Mouse (Mus musculus): ENCODE data around the gene Lgmn. TPM values are rescaled to one million over a fixed set of nuclear protein-coding genes. Genes with fewer than 3 reads are reported as not detected.

Lgmn gene
- polyA plus RNA-seq, 2 experiments: 36.3 to 59.7 TPM

DNA sequence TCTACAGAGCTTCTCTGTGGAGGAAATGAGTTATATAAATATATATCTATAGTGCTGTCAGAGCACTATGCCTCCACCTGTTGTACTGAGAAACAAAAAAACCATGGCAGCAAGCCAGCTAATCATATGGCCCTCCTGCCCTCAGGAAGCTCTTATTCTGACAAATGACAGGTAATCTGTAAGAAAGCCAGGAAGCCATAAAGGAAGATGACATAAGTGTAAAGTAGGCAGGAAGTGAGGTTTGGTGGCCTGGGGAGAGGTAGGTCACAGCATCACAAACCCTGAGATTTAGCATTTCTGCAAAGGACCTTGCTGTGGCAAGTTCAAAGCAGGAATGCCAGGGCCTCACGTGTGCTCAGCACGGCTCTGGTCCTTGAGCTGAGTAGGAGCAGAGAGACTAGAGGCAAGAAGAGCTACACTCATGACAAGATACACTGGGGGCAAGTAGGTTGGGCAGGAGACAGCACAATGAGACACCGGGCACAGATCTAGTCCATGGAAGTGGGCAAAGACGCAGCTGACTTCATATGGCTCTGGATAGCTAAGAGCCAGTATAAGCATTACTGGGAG lies 68.6 kb downstream of the Lgmn start:
- DNase-seq (ENCODE audit: low read depth in 3 of 3, low spot score in 3 of 3): no peak
- Histone ChIP-seq H3K36me3 (replicated peaks; ENCODE audit: control insufficient read depth, insufficient read depth, low read depth) (no peaks in the 10 kb centered on the region), H3K4me1 (replicated peaks; ENCODE audit: control insufficient read depth in 2 of 2, insufficient read depth in 2 of 2, low read length in 1 of 2) (peaks cover 0 to 6% of the 10 kb centered on the region in 2 experiments; a peak in 2 of 4 replicates), H3K9me3 (ENCODE audit: control insufficient read depth, low read length) (no peaks in the 10 kb centered on the region), H3K27ac (no peak overlapping the region), H3K4me3 (ENCODE audit: insufficient read depth in 1 of 2, low read depth in 2 of 2, low read length in 2 of 2) (no peak overlapping the region), H3K4me2 (ENCODE audit: low read depth) (no peak overlapping the region), H3K9ac (replicated peaks) (no peak overlapping the region), H3K27me3 (ENCODE audit: control insufficient read depth, insufficient read depth, low read length) (no peaks in the 10 kb centered on the region)
- no peak for ATAC-seq (ENCODE audit: insufficient read depth)
- TF ChIP-seq EP300 (IDR thresholded peaks at IDR 0.05; ENCODE audit: low read depth) (no peak), CTCF (IDR thresholded peaks at IDR 0.05; ENCODE audit: low read depth) (no peak)
- 67% methylated on average over 4 of the region's 4 CpGs for WGBS (ENCODE audit: insufficient replicate concordance)

DNA sequence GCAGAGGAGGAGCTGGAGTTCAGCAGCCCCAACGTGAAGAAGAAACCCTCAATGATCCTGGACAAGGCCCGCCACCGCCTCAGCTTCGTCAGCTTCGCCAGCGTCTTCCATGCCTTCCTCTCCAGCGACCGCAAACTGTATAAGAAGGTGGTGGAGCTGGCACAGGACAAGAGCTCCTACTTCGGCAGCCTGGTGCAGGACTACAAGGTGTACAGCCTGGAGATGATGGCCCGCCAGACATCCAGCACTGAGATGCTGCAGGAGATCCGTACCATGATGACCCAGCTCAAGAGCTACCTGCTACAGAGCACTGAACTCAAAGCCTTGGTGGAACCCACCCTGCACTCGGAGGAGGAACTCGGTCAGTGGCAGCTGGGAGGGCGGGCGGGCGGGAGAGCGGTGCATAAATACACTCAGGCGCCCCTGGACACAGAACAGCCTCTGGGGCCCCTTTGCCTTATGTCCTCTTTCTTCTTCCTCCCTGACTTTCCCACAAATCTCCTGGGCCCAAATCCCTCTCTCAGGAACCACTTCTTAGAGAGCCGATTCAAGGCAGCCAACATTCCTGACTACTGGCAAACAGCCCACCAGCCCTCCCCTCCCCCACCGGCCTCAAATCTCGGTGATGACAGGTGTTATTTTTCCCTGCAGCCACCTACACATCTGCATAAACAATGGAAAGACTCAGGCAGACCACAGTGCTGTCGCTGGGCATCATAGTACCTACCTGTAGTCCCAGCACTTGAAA lies 70.0 kb downstream of the Lgmn start:
- no peak overlapping the region for H3K27ac ChIP-seq
- DNase-seq (ENCODE audit: low read depth in 3 of 3, low spot score in 3 of 3): no peak
- H3K9ac ChIP-seq (replicated peaks): no peak overlapping the region
- H3K4me2 ChIP-seq (ENCODE audit: low read depth): peak overlapping the region; percentile 8; the same call in 1 of the 2 replicates
- TF ChIP-seq CTCF (IDR thresholded peaks at IDR 0.05; ENCODE audit: low read depth) (no peak), EP300 (IDR thresholded peaks at IDR 0.05; ENCODE audit: low read depth) (no peak)
- H3K36me3 ChIP-seq (replicated peaks; ENCODE audit: control insufficient read depth, insufficient read depth, low read depth): no peaks in the 10 kb centered on the region
- no peak overlapping the region for H3K4me3 ChIP-seq (ENCODE audit: insufficient read depth in 1 of 2, low read depth in 2 of 2, low read length in 2 of 2)
- WGBS (ENCODE audit: insufficient replicate concordance): 70% methylated on average over 22 of the region's 22 CpGs
- no peak for ATAC-seq (ENCODE audit: insufficient read depth)
- peaks cover 0 to 8% of the 10 kb centered on the region in 2 experiments; a peak in 2 of 4 replicates for H3K4me1 ChIP-seq (replicated peaks; ENCODE audit: control insufficient read depth in 2 of 2, insufficient read depth in 2 of 2, low read length in 1 of 2)
- no peaks in the 10 kb centered on the region for H3K9me3 ChIP-seq (ENCODE audit: control insufficient read depth, low read length)
- no peaks in the 10 kb centered on the region for H3K27me3 ChIP-seq (ENCODE audit: control insufficient read depth, insufficient read depth, low read length)

DNA sequence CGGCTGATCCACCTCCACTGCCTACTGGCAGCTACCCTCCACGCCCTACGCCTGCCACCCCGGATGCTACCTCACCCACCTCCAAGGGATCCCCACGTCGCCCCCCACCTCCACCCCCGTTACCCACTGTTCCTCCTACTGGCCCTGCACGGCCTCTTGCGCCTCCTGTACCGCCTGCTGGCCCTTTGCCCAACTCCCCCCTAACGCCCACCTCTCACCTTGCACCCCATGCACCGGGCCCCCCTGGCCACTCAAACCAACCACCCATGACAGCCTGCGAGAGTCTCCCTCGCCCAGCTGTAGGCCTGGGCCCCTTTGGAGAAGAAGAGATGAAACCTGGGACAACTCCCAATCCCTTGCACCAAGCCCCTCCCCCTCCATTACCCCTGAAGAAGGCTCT lies 71.1 kb downstream of the Lgmn start:
- ATAC-seq (ENCODE audit: insufficient read depth) (no peak), DNase-seq (ENCODE audit: low read depth in 3 of 3, low spot score in 3 of 3) (no peak)
- Histone ChIP-seq H3K4me1 (replicated peaks; ENCODE audit: control insufficient read depth in 2 of 2, insufficient read depth in 2 of 2, low read length in 1 of 2) (peaks cover 0 to 8% of the 10 kb centered on the region in 2 experiments; a peak in 2 of 4 replicates), H3K9me3 (ENCODE audit: control insufficient read depth, low read length) (no peaks in the 10 kb centered on the region), H3K9ac (replicated peaks) (no peak overlapping the region), H3K4me3 (ENCODE audit: insufficient read depth in 1 of 2, low read depth in 2 of 2, low read length in 2 of 2) (0 out of 4 replicates have a peak overlapping the region, but pooled peaks of 1 of the 2 experiments have one; percentile 10), H3K36me3 (replicated peaks; ENCODE audit: control insufficient read depth, insufficient read depth, low read depth) (no peaks in the 10 kb centered on the region), H3K4me2 (ENCODE audit: low read depth) (peak overlapping the region; percentile 15; the same call in 1 of the 2 replicates), H3K27ac (no peak overlapping the region), H3K27me3 (ENCODE audit: control insufficient read depth, insufficient read depth, low read length) (no peaks in the 10 kb centered on the region)
- TF ChIP-seq CTCF (IDR thresholded peaks at IDR 0.05; ENCODE audit: low read depth) (no peak), EP300 (IDR thresholded peaks at IDR 0.05; ENCODE audit: low read depth) (no peak)
- WGBS (ENCODE audit: insufficient replicate concordance): 65% methylated on average over 14 of the region's 14 CpGs

DNA sequence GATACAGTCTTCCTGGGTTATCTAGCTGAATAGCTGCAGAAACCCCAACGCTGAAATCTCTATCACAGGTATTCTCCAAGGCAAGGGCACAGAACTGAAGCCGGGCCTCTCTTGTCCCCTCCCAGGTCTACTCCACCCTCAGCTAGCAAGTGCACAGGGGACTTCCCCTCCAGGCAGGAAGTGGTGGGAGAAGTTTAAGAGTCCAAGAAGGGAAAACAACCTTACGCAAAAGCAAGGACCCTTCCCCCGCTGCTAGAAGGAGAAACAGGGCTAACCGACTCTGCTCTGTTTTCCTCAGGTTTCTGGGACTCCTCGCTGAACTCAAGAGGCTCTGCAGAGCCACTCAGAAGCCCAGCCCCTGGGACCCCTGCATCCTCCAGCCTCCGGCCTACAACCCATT lies 71.5 kb downstream of the Lgmn start:
- WGBS (ENCODE audit: insufficient replicate concordance): 36% methylated on average over 7 of the region's 7 CpGs
- Histone ChIP-seq H3K4me3 (ENCODE audit: insufficient read depth in 1 of 2, low read depth in 2 of 2, low read length in 2 of 2) (no peak overlapping the region), H3K4me2 (ENCODE audit: low read depth) (no peak overlapping the region), H3K4me1 (replicated peaks; ENCODE audit: control insufficient read depth in 2 of 2, insufficient read depth in 2 of 2, low read length in 1 of 2) (peaks cover 0 to 8% of the 10 kb centered on the region in 2 experiments; a peak in 2 of 4 replicates), H3K9me3 (ENCODE audit: control insufficient read depth, low read length) (no peaks in the 10 kb centered on the region), H3K27ac (no peak overlapping the region), H3K27me3 (ENCODE audit: control insufficient read depth, insufficient read depth, low read length) (no peaks in the 10 kb centered on the region), H3K36me3 (replicated peaks; ENCODE audit: control insufficient read depth, insufficient read depth, low read depth) (no peaks in the 10 kb centered on the region), H3K9ac (replicated peaks) (no peak overlapping the region)
- DNase-seq (ENCODE audit: low read depth in 3 of 3, low spot score in 3 of 3) (no peak), ATAC-seq (ENCODE audit: insufficient read depth) (no peak)
- no peak for TF ChIP-seq CTCF (IDR thresholded peaks at IDR 0.05; ENCODE audit: low read depth)
- no peak for TF ChIP-seq EP300 (IDR thresholded peaks at IDR 0.05; ENCODE audit: low read depth)

DNA sequence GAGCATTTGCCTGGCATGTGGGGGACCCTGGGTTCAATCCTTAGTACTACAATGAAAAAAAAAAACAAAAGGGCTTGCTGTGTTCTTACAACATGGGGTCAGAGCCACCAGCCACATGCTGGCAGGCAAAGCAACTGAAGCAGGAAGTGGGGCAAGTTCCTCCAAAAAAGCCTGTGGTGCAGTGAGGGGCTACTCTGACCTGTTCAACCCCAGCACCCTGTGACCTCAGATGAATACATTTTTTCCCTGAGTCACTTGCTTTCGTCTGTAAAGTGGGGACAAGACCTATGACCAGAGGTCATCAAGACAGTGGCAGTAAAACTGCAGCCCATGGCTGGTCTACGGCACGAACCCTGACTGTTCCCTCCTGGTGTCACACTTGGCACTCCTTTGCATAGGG lies 72.5 kb downstream of the Lgmn start:
- 63% methylated on average over 3 of the region's 3 CpGs for WGBS (ENCODE audit: insufficient replicate concordance)
- no peak for TF ChIP-seq EP300 (IDR thresholded peaks at IDR 0.05; ENCODE audit: low read depth)
- no peak for TF ChIP-seq CTCF (IDR thresholded peaks at IDR 0.05; ENCODE audit: low read depth)
- Histone ChIP-seq H3K27me3 (ENCODE audit: control insufficient read depth, insufficient read depth, low read length) (no peaks in the 10 kb centered on the region), H3K27ac (no peak overlapping the region), H3K36me3 (replicated peaks; ENCODE audit: control insufficient read depth, insufficient read depth, low read depth) (no peaks in the 10 kb centered on the region), H3K9me3 (ENCODE audit: control insufficient read depth, low read length) (no peaks in the 10 kb centered on the region), H3K4me1 (replicated peaks; ENCODE audit: control insufficient read depth in 2 of 2, insufficient read depth in 2 of 2, low read length in 1 of 2) (peaks cover 0 to 8% of the 10 kb centered on the region in 2 experiments; a peak in 2 of 4 replicates), H3K4me3 (ENCODE audit: insufficient read depth in 1 of 2, low read depth in 2 of 2, low read length in 2 of 2) (no peak overlapping the region), H3K9ac (replicated peaks) (no peak overlapping the region), H3K4me2 (ENCODE audit: low read depth) (no peak overlapping the region)
- DNase-seq (ENCODE audit: low read depth in 3 of 3, low spot score in 3 of 3) (no peak), ATAC-seq (ENCODE audit: insufficient read depth) (no peak)

Measured in liver, embryonic 14.5 days (tissue).